Mouse (Mus musculus): Measurements from ENCODE around the gene Rps11.

GRCm38 (mm10) chr7:45168656-45169055, 44.4 kb upstream of the Rps11 start:
- TF ChIP-seq POLR2A (IDR thresholded peaks at IDR 0.05; ENCODE audit: insufficient read depth, low read depth, low read length) (no peak), EP300 (IDR thresholded peaks at IDR 0.05; ENCODE audit: insufficient read depth, low read depth, low read length) (no peak), CTCF (IDR thresholded peaks at IDR 0.05) (no peak)
